8 mouse cellular contexts compared by ENCODE assay signal in genomic region chr7:127929923-127930322, GRCm38 (mm10). TPM values are rescaled to one million over a fixed set of nuclear protein-coding genes. Genes with fewer than 3 reads are reported as not detected.
A peak's percentile ranks its signal among the peaks of the same experiment; 100 is the strongest.
DNase-seq lines count a peak whose midpoint lies in the region; ATAC-seq and TF ChIP-seq lines count a peak whose summit lies in the region.

TSS of gene Prss8 (minus strand) at chr7:127930104.

- TF ChIP-seq CTCF in left cerebral cortex, adult 2 months (IDR thresholded peaks at IDR 0.05), result no peak

- peaks cover 14 to 25% of the 10 kb centered on the region in 2 experiments for H3K4me1 ChIP-seq in heart, embryonic 14.5 days (ENCODE audit: control insufficient read depth in 2 of 2, insufficient read depth in 2 of 2, low read length in 2 of 2)
- peaks cover 35% of the 10 kb centered on the region for H3K4me1 ChIP-seq in embryonic facial prominence, embryonic 13.5 days

- 19% methylated on average over 6 of the region's 6 CpGs for WGBS in heart, embryonic 14.5 days
- 6% methylated on average over 6 of the region's 6 CpGs for WGBS in embryonic facial prominence, embryonic 13.5 days

- no peak for ATAC-seq in heart, embryonic 14.5 days (ENCODE audit: insufficient number of reproducible peaks, insufficient read depth, low FRiP score, low read depth)
- ATAC-seq in embryonic facial prominence, embryonic 13.5 days (ENCODE audit: insufficient number of reproducible peaks, insufficient read depth, low FRiP score, low TSS enrichment, low read depth), result no peak

- H3K36me3 ChIP-seq in heart, embryonic 14.5 days (ENCODE audit: control insufficient read depth, insufficient read depth, low read length), result peaks cover 18% of the 10 kb centered on the region
- peaks cover 22% of the 10 kb centered on the region for H3K36me3 ChIP-seq in embryonic facial prominence, embryonic 13.5 days

- peak within 1 kb of the TSS; percentile 62 for H3K4me2 ChIP-seq in heart, embryonic 14.5 days (ENCODE audit: low read length)
- H3K4me2 ChIP-seq in embryonic facial prominence, embryonic 13.5 days, result peak within 1 kb of the TSS; percentile 60

- intact Hi-C loops in left cerebral cortex, adult 2 months (cut with DNase I), result no loop called here

- H3K9me3 ChIP-seq in heart, embryonic 14.5 days (ENCODE audit: control insufficient read depth, low read length), result no peaks in the 10 kb centered on the region
- H3K9me3 ChIP-seq in embryonic facial prominence, embryonic 13.5 days, result no peaks in the 10 kb centered on the region

- peak within 1 kb of the TSS; percentile 27 to 28 for H3K4me3 ChIP-seq in heart, embryonic 14.5 days (ENCODE audit: control insufficient read depth in 1 of 2, insufficient read depth in 1 of 2, low read depth in 1 of 2, low read length in 2 of 2)
- H3K4me3 ChIP-seq in embryonic facial prominence, embryonic 13.5 days, result peak within 1 kb of the TSS; percentile 43
- no peak within 1 kb of the TSS for H3K4me3 ChIP-seq in left cerebral cortex, adult 2 months

- no peak for DNase-seq in heart, postnatal 4 days
- DNase-seq in kidney, postnatal 25 days, result peak; percentile 94 to 96
- peak; percentile 74 for DNase-seq in lung, postnatal 14 days
- no peak for DNase-seq in gastrocnemius, adult 18-20 months (ENCODE audit: low spot score)
- DNase-seq in spleen, postnatal 4 days (ENCODE audit: low spot score in 2 of 2), result no peak
- no peak for DNase-seq in left cerebral cortex, adult 2 months (ENCODE audit: extremely low spot score in 1 of 2, low spot score in 2 of 2)

- H3K27ac ChIP-seq in heart, embryonic 14.5 days (replicated peaks in 1 of 2; ENCODE audit: control insufficient read depth in 1 of 2, insufficient read depth in 1 of 2, low read depth in 2 of 2, low read length in 2 of 2), result no peak within 1 kb of the TSS
- H3K27ac ChIP-seq in embryonic facial prominence, embryonic 13.5 days, result peak within 1 kb of the TSS; percentile 22; the same call in 1 of the 2 replicates
- no peak within 1 kb of the TSS for H3K27ac ChIP-seq in left cerebral cortex, adult 2 months

- H3K9ac ChIP-seq in heart, embryonic 14.5 days (ENCODE audit: low read length), result peak within 1 kb of the TSS; percentile 66
- H3K9ac ChIP-seq in embryonic facial prominence, embryonic 13.5 days, result peak within 1 kb of the TSS; percentile 70

- H3K27me3 ChIP-seq in heart, embryonic 14.5 days (ENCODE audit: control insufficient read depth, insufficient read depth, low read length), result peaks cover 19% of the 10 kb centered on the region
- peaks cover 32% of the 10 kb centered on the region for H3K27me3 ChIP-seq in embryonic facial prominence, embryonic 13.5 days

RNA-seq across cellular contexts. Expression of gene Prss8, which starts in this region (rescaled TPM):
- 0.23 and 0.62 TPM in 2 replicates for polyA plus RNA-seq in heart, embryonic 14.5 days (2014; fragmentation: Nextera tagmentation; extraction: Ambion mirVana)
- not detected for total RNA-seq in heart, postnatal 4 days (2021)
- polyA plus RNA-seq in embryonic facial prominence, embryonic 13.5 days (2015; fragmentation: Nextera tagmentation; extraction: Ambion mirVana), result 8.7 and 14.0 TPM in 2 replicates
- not detected for total RNA-seq in gastrocnemius, adult 18-20 months (2021)
- under 1 TPM; 0.26 to 0.38 TPM for total RNA-seq in left cerebral cortex, adult 2 months (2021)

Comparison
In these comparisons a context has a peak if more than half of its experiments do, and no peak if none do; other contexts are left out.
1. DNase-seq: peak in kidney, postnatal 25 days (2 of 2) and lung, postnatal 14 days (single experiment); none in heart, postnatal 4 days (single experiment), gastrocnemius, adult 18-20 months (single experiment), spleen, postnatal 4 days (0 of 2) and left cerebral cortex, adult 2 months (0 of 2).